Mouse (Mus musculus) kidney, embryonic 16.5 days (tissue): Measurements from ENCODE around the gene D2hgdh. TPM values are rescaled to one million over a fixed set of nuclear protein-coding genes. Genes with fewer than 3 reads are reported as not detected.
A peak's percentile ranks its signal among the peaks of the same experiment; 100 is the strongest.

Source experiments
- ATAC-seq: fragments of 200-750 bp; cut with Nextera tagmentation; 2 replicates; pipeline ENCODE4 v1.8.0; 2017; ENCODE audit warnings: moderate TSS enrichment; ENCODE audit not compliant: low FRiP score, low TSS enrichment
- H3K27ac ChIP-seq: fragments of 300-500 bp; sonication (generic); 2 replicates; pipeline ENCODE4 v1.5.1; 2014; ENCODE audit warnings: low read length
- H3K27me3 ChIP-seq: fragments of 300-500 bp; sonication (generic); 2 replicates; pipeline ENCODE4 v1.6.1; 2014; ENCODE audit warnings: low read length, control low read depth, mixed read lengths; ENCODE audit not compliant: insufficient read depth
- H3K36me3 ChIP-seq: fragments of 300-500 bp; sonication (generic); 2 replicates; pipeline ENCODE4 v1.6.1; 2014; ENCODE audit warnings: low read length, control low read depth, mixed read lengths; ENCODE audit not compliant: insufficient read depth
- H3K4me1 ChIP-seq: fragments of 300-500 bp; sonication (generic); 2 replicates; pipeline ENCODE4 v1.6.1; 2014; ENCODE audit warnings: low read length, control low read depth, mixed read lengths; ENCODE audit not compliant: insufficient read depth
- H3K4me2 ChIP-seq: fragments of 300-500 bp; sonication (generic); replicated peaks from 2 replicates; pipeline ENCODE4 v1.6.1; 2014; ENCODE audit warnings: low read depth, low read length
- H3K4me3 ChIP-seq: fragments of 300-500 bp; sonication (generic); 2 replicates; pipeline ENCODE4 v1.5.1; 2014; ENCODE audit warnings: mild to moderate bottlenecking, low read length
- H3K9ac ChIP-seq: fragments of 300-500 bp; sonication (generic); replicated peaks from 2 replicates; pipeline ENCODE4 v1.6.1; 2014; ENCODE audit warnings: low read length
- H3K9me3 ChIP-seq: fragments of 300-500 bp; sonication (generic); 2 replicates; pipeline ENCODE4 v1.6.1; 2016; ENCODE audit warnings: low read length, control low read depth
- WGBS: fragments of 180-500 bp; shearing (Covaris S2); extraction: QIAGEN DNeasy Blood & Tissue Kit; methylation state at CpG from one replicate; pipeline ENCODE4 v1.1.7; 2014; 5-methylcytosine and 5-hydroxymethylcytosine counted together
- polyA plus RNA-seq: library from polyadenylated mRNA; unstranded; fragments of >200 nt; fragmentation: Nextera tagmentation; extraction: Ambion mirVana; gene quantifications from 2 replicates; pipeline ENCODE4 v1.2.1, GENCODE M21; 2015

D2hgdh gene
- polyA plus RNA-seq, result 19.2 and 22.3 TPM in 2 replicates

DNA sequence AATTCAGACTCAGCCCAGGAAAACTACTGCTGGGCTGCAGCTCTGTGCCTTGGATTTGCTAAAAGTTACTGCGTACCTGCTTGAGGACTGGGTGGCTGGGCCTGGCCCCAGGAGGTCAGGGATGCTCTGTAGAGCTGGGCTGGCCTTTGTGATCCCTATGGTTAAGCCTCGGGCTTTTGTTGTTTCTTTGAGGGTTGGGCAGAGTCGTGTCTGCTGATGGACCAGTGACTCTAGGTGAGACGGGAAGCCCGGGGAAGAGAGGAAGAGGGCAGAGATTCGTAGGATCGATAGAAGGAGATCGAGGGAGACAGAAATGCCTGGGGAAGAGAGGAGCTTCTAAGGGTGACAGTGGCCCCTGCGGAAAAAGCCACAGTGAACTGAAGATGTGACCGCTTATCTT is at the start of gene D2hgdh:
Gene D2hgdh, plus strand, starts transcription at position 301 of the 400 bp plus-strand sequence.
- H3K9ac ChIP-seq, result peak within 1 kb of the TSS; percentile 68
- H3K27me3 ChIP-seq, result no peaks in the 10 kb centered on the region
- H3K9me3 ChIP-seq, result no peaks in the 10 kb centered on the region
- peaks cover 6% of the 10 kb centered on the region; the same call in 1 of the 2 replicates for H3K4me1 ChIP-seq
- peak within 1 kb of the TSS; percentile 56 for H3K4me3 ChIP-seq
- H3K36me3 ChIP-seq, result peaks cover 14% of the 10 kb centered on the region; the same call in 1 of the 2 replicates
- peak within 1 kb of the TSS; percentile 94 for H3K27ac ChIP-seq
- WGBS, result 8% methylated on average over 10 of the region's 10 CpGs
- H3K4me2 ChIP-seq, result peak within 1 kb of the TSS; percentile 85
- peak; percentile 21 for ATAC-seq

DNA sequence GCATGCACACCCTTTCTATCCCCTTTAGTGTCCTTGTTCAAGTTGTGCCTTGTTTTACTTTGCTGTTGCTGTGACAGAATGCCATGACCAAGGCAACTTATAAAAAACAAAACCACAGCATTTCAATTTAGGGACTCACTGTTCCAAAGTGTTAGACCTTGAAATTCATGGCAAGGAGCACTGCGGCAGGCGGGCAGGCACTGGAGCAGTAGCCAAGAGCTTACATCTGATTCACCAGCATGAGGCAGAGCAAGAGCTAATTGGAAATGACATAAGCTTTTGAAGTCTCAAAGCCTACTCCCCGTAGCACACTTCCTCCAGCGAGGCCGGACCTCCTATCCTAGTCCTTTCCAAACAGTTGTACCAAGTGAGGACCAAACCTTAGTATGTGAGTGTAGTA is 48.0 kb upstream of the D2hgdh start:
- Histone ChIP-seq H3K4me3 (no peak overlapping the region), H3K4me1 (no peaks in the 10 kb centered on the region), H3K27ac (no peak overlapping the region), H3K4me2 (no peak overlapping the region), H3K9me3 (no peaks in the 10 kb centered on the region), H3K27me3 (no peaks in the 10 kb centered on the region), H3K9ac (no peak overlapping the region), H3K36me3 (peaks cover 68% of the 10 kb centered on the region)
- 92% methylated on average over 5 of the region's 5 CpGs for WGBS
- ATAC-seq, result no peak

DNA sequence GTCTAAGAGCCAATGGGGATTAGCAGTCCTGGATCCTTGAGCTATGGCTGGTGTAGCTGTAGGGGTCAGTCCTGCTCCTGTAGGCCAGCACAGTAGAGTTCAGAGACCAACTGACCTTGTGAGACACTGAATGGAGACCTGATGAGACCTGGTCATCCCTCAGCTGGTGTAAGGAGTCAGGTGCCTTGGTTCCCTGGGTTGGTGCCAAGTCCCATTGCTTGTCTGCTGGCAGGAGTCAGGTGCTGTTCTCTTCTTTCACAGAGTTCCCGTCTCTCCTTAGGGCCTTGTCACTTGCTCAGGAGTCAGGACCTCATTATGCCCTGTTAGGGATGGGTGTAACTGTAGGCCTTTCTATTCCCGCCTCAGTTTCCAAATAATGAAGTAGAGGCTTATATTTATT is 37.8 kb upstream of the D2hgdh start:
- no peak for ATAC-seq
- WGBS, result 89% methylated on average over 2 of the region's 2 CpGs
- Histone ChIP-seq H3K27me3 (no peaks in the 10 kb centered on the region), H3K9ac (no peak overlapping the region), H3K36me3 (peaks cover 73% of the 10 kb centered on the region), H3K4me1 (no peaks in the 10 kb centered on the region), H3K9me3 (0 out of 2 replicates have a peak, but pooled peaks cover 2% of the 10 kb centered on the region), H3K4me3 (no peak overlapping the region), H3K4me2 (no peak overlapping the region), H3K27ac (no peak overlapping the region)

DNA sequence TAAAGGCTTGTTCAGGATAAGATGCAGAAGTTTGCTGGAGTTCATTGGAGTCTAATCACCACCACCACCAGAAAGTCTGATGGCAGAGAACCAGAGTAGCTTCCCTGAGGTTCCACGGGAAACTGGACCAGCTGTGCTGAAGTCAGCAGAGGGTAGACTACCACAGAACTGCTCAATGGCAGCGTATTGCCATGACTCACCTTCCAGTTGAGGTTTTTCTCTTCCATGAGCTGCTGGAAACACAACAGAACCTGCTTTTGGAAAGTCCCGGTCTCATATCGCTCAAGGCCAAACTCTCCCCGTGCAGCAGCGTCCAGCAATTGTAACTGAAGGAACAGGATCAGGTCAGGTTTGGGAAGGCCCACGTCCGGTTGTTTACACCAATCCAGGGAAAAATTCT is 30.2 kb upstream of the D2hgdh start:
- peaks cover 70% of the 10 kb centered on the region for H3K36me3 ChIP-seq
- WGBS, result 95% methylated on average over 8 of the region's 8 CpGs
- no peak for ATAC-seq

DNA sequence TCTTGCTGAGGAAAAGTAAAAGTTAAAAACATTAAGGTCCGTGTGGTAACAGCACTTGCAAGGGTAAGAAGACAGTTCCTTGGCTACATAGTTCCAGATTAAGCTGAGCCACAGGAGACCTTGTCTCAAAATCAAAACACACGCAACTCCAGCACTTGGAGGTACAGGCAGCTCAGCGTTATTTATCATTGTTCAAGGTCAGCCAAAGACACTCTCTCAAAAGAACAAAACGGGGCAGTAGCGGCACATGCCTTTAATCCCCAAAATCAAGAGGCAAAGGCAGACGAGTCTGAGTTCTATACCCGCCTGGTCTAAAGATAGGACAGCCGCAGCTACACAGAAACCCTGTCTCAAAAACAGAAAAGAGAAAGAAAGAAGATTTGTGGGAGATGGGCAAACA is 28.8 kb upstream of the D2hgdh start:
- H3K4me3 ChIP-seq, result no peak overlapping the region
- no peak for ATAC-seq
- H3K27ac ChIP-seq, result no peak overlapping the region
- 0 out of 2 replicates have a peak, but pooled peaks cover 2% of the 10 kb centered on the region for H3K9me3 ChIP-seq
- H3K9ac ChIP-seq, result no peak overlapping the region
- H3K4me2 ChIP-seq, result no peak overlapping the region
- peaks cover 7% of the 10 kb centered on the region; the same call in 1 of the 2 replicates for H3K4me1 ChIP-seq
- 85% methylated on average over 8 of the region's 8 CpGs for WGBS
- H3K36me3 ChIP-seq, result peaks cover 69% of the 10 kb centered on the region
- no peaks in the 10 kb centered on the region for H3K27me3 ChIP-seq

More for the DNA sequence above, 30.2 kb upstream of the D2hgdh start:
- Histone ChIP-seq H3K9ac (no peak overlapping the region), H3K4me3 (no peak overlapping the region), H3K27me3 (no peaks in the 10 kb centered on the region), H3K4me1 (0 out of 2 replicates have a peak, but pooled peaks cover 3% of the 10 kb centered on the region), H3K27ac (no peak overlapping the region), H3K9me3 (0 out of 2 replicates have a peak, but pooled peaks cover 2% of the 10 kb centered on the region), H3K4me2 (no peak overlapping the region)

DNA sequence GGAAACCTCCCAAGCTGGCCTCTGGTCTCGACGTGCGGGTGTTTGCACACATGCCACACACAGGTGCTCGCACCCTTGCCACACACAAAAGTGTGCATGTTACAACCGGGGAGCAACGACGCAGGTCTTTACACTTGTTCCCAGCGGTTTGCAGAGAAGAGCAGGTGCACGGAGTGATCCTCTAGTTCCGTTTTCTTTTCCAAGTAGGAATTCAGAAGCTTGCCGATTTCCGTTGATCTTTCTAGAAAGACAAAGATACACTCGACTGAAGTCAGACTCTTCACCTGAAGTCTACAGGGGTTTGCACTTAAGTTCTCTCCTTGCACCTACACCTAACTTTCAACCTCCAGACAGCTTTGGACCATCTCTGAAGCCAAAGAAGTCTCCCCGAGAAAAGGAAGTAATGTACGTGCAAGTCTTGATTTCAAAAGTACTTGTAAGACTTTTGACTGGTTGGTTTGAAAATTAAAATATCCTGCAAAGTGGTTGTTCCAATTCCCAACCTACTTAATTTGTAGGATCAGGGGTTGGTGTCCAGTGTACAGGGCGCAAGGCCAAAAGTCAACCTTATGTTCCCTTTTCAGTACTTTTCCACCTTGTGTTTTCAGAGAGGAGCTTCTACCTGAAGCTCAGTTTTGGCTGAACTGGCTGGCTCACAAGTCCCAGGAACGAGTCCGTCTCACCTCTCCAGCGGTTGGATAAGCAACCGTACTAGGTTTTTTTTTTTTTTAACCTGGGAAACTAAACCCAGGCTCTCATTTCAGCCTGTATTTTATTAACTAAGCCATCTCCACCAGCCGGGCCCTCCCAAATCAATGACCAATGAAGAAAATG is 23.8 kb upstream of the D2hgdh start:
- no peaks in the 10 kb centered on the region for H3K9me3 ChIP-seq
- peak overlapping the region; percentile 78 for H3K4me3 ChIP-seq
- ATAC-seq, result no peak
- H3K4me2 ChIP-seq, result peak overlapping the region; percentile 78
- peaks cover 33% of the 10 kb centered on the region for H3K4me1 ChIP-seq
- H3K36me3 ChIP-seq, result peaks cover 28% of the 10 kb centered on the region
- WGBS, result 72% methylated on average over 21 of the region's 21 CpGs
- peak overlapping the region; percentile 87 for H3K9ac ChIP-seq
- peak overlapping the region; percentile 85 for H3K27ac ChIP-seq
- no peaks in the 10 kb centered on the region for H3K27me3 ChIP-seq

DNA sequence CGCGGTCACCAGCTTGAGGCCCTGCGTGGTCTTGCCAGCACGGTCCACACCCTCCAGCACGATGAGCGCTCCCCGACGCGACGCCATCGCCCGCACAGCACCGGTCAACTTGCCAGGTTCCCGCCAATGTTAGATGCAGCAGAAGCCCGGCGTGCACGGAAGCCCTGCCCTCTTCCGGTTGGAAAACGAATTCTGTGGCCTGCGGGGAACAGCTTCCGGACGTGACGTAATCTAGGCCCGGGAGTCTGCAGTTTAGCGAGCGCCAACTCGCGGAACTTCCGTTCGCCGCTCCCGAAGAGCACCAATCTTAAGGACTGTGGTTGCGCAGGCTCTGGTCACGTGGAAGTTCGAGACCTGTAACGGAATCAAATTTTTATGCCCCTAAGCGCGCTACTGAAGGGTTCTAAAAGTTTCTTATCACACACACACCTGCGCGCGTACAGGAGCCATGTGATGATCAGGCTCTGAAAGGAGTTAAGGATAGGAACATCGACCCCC is 22.9 kb upstream of the D2hgdh start, which contains the start of gene Dtymk:
Gene Dtymk, minus strand, starts transcription at position 194 of the 498 bp plus-strand sequence.
- peak within 1 kb of the TSS; percentile 85 for H3K27ac ChIP-seq
- peak within 1 kb of the TSS; percentile 78 for H3K4me2 ChIP-seq
- H3K4me3 ChIP-seq, result peak within 1 kb of the TSS; percentile 78
- no peaks in the 10 kb centered on the region for H3K27me3 ChIP-seq
- WGBS, result under 1% methylated on average over 42 of the region's 42 CpGs
- ATAC-seq, result peak; percentile 52
- H3K9me3 ChIP-seq, result no peaks in the 10 kb centered on the region
- H3K36me3 ChIP-seq, result peaks cover 24% of the 10 kb centered on the region
- peak within 1 kb of the TSS; percentile 87 for H3K9ac ChIP-seq
- peaks cover 33% of the 10 kb centered on the region for H3K4me1 ChIP-seq

DNA sequence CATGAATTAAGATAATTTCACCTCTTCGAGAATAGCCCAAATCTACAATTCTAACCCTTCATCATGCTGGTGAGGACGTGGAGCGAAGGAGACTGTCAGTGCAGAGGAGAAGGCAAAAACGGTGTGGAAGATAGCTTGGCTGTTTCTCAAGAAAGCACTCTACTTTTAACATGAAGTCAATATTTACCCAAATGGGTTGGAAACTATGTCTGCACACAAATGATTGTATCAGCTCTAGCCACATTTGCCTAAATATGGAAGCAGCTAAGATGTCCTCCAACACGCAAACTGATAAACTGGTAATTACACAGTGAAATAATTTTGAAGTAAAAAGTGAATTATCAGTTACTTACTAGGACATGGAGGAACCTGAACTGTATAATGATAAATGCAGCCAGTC is 21.9 kb upstream of the D2hgdh start:
- H3K27ac ChIP-seq, result peak overlapping the region; percentile 90; the same call in 1 of the 2 replicates
- H3K9ac ChIP-seq, result no peak overlapping the region
- 88% methylated on average over 5 of the region's 5 CpGs for WGBS
- no peaks in the 10 kb centered on the region for H3K9me3 ChIP-seq
- H3K4me2 ChIP-seq, result peak overlapping the region; percentile 65
- H3K4me3 ChIP-seq, result peak overlapping the region; percentile 81; the same call in 1 of the 2 replicates
- no peaks in the 10 kb centered on the region for H3K27me3 ChIP-seq
- H3K36me3 ChIP-seq, result peaks cover 21% of the 10 kb centered on the region
- ATAC-seq, result no peak
- peaks cover 32% of the 10 kb centered on the region for H3K4me1 ChIP-seq

DNA sequence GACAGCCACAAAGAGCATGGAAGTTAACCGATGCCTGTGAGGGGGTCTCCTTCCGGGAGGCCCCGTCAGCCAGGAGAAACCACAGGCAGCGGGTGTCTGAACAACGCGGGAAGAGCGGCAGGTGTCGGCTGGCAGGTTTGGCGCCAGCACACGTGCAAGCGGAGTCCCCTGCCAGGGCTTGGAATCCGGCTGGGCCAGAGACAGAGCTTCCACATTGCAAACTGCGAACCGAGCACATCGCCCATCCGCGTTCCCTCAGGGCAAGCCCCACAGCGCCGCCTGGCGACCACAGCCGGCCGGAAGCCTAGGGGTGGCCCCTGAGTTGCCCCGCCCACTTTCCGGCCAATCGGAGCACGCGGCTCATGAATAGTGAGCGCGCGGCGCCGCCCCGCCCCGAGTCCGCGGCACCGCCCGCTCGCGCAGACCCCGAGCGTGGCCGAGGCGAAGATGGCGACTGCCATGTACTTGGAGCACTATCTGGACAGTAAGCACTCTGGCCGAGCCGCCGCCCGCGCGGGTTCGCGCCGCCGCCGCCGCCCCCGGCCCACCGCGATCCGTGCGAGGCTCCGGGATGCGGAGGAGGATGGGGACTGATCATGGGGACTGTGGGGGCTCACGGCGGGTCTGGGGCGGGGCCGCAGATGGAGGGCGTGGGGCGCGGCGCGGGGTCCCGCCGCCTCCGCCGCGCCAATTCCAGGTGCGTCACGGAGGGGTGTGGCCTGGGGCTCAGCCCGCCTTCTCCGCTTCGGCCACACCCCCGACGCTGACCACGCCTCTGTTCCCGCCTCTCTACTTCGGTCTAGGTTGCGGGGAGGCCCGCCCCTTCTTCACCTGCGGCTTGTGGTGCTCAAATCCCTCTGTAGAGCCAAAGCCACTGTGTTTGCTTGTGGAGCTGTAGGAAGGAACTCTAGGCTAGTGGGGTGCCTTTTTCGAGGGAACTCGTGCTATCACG is 20.9 kb upstream of the D2hgdh start, which contains the start of gene Ing5:
Gene Ing5, plus strand, starts transcription at position 410 of the 952 bp plus-strand sequence.
- H3K27ac ChIP-seq, result peak within 1 kb of the TSS; percentile 98
- under 1% methylated on average over 79 of the region's 94 CpGs for WGBS
- H3K36me3 ChIP-seq, result peaks cover 21% of the 10 kb centered on the region
- peak within 1 kb of the TSS; percentile 85 for H3K9ac ChIP-seq
- H3K4me3 ChIP-seq, result peak within 1 kb of the TSS; percentile 81
- ATAC-seq, result peak; percentile 94
- H3K27me3 ChIP-seq, result no peaks in the 10 kb centered on the region
- no peaks in the 10 kb centered on the region for H3K9me3 ChIP-seq
- H3K4me2 ChIP-seq, result peak within 1 kb of the TSS; percentile 65
- H3K4me1 ChIP-seq, result peaks cover 30% of the 10 kb centered on the region
